In genomic region chr4:142903356-142904032, GRCm38 (mm10) we compare ENCODE assay signal across 11 mouse cellular contexts.
A peak's percentile ranks its signal among the peaks of the same experiment; 100 is the strongest.
DNase-seq lines count a peak whose midpoint lies in the region; ATAC-seq and TF ChIP-seq lines count a peak whose summit lies in the region.
"Had no signal": no experiment of that assay in that cellular context is flagged by ENCODE, and none has a peak within 500 bp of the region (broad histone marks: within the 10 kb centered on the region; RNA-seq: fewer than 3 reads in every experiment).

No protein-coding gene starts in this region.

- no peak for ATAC-seq in cerebellum, adult (ENCODE audit: insufficient number of reproducible peaks, low FRiP score, low TSS enrichment)

- no peak overlapping the region for H3K4me3 ChIP-seq in cerebellum, adult 2 months (replicated peaks; ENCODE audit: insufficient read depth, low read depth, low read length)
- H3K4me3 ChIP-seq in layer of hippocampus, adult 2 months: no peak overlapping the region
- H3K4me3 ChIP-seq: left cerebral cortex, adult 2 months; liver, embryonic 15.5 days had no signal

- DNase-seq in cerebellum, adult 2 months: no peak
- DNase-seq in cerebellum, adult 8-10 months: no peak
- no peak for DNase-seq in layer of hippocampus, adult 2 months (ENCODE audit: low spot score in 2 of 2)
- no peak for DNase-seq in layer of hippocampus, adult 9-10 months (ENCODE audit: low spot score)
- peak; percentile 85 for DNase-seq in ZHBTc4 (ENCODE audit: low read depth, low spot score)
- peak; percentile 29 for DNase-seq in lung, postnatal 14 days
- DNase-seq in frontal cortex, postnatal 36 days (ENCODE audit: low spot score in 2 of 2): no peak
- DNase-seq: kidney, adult 18-20 months had no signal

- TF ChIP-seq POLR2A in cerebellum, adult 2 months (IDR thresholded peaks at IDR 0.05; ENCODE audit: borderline replicate concordance, insufficient read depth, low read length): no peak

- no peaks in the 10 kb centered on the region for H3K27me3 ChIP-seq in cerebellum, adult 2 months (ENCODE audit: control insufficient read depth, insufficient read depth, low read length)
- H3K27me3 ChIP-seq: liver, embryonic 15.5 days had no signal

- H3K27ac ChIP-seq in cerebellum, adult 2 months (ENCODE audit: insufficient read depth, low read length): no peak overlapping the region
- H3K27ac ChIP-seq in layer of hippocampus, adult 2 months: no peak overlapping the region
- H3K27ac ChIP-seq: left cerebral cortex, adult 2 months; liver, embryonic 15.5 days had no signal

- no peaks in the 10 kb centered on the region for H3K4me1 ChIP-seq in cerebellum, adult 2 months (ENCODE audit: control insufficient read depth, insufficient read depth, low read length)
- H3K4me1 ChIP-seq: liver, embryonic 15.5 days had no signal

- 0 out of 2 replicates have a peak, but pooled peaks have one; percentile 13 for TF ChIP-seq CTCF in cerebellum, adult 2 months (IDR thresholded peaks at IDR 0.05; ENCODE audit: borderline replicate concordance, insufficient read depth, low read depth, low read length)
- TF ChIP-seq CTCF in layer of hippocampus, adult 2 months (conservative IDR thresholded peaks at IDR 0.05): peak; percentile 38

- 73% methylated on average over 9 of the region's 9 CpGs for WGBS in cerebellum, adult 2 months

Comparison
In these comparisons a context has a peak if more than half of its experiments do, and no peak if none do; other contexts are left out.
1. DNase-seq: peak in ZHBTc4 (single experiment) and lung, postnatal 14 days (single experiment); none in cerebellum, adult 2 months (0 of 2), cerebellum, adult 8-10 months (single experiment), layer of hippocampus, adult 2 months (0 of 2), layer of hippocampus, adult 9-10 months (single experiment) and frontal cortex, postnatal 36 days (0 of 2).